Mouse (Mus musculus) small intestine, adult 2 months (tissue): ENCODE measurements around the gene Ick. TPM values are rescaled to one million over a fixed set of nuclear protein-coding genes. Genes with fewer than 3 reads are reported as not detected.

Source experiments
- H3K27ac ChIP-seq: fragments of 200-500 bp; 2 replicates; pipeline ENCODE4 v1.5.1; 2012; ENCODE audit warnings: low read depth, low read length, control low read depth, inconsistent platforms; ENCODE audit not compliant: insufficient read depth
- H3K27me3 ChIP-seq: fragments of 200-500 bp; 2 replicates; pipeline ENCODE4 v1.6.1; 2012; ENCODE audit warnings: mild to moderate bottlenecking, moderate library complexity, low read length, inconsistent platforms; ENCODE audit not compliant: control insufficient read depth, insufficient read depth
- H3K36me3 ChIP-seq: fragments of 200-500 bp; 2 replicates; pipeline ENCODE4 v1.6.1; 2012; ENCODE audit warnings: mild to moderate bottlenecking, low read length, control low read depth, inconsistent platforms; ENCODE audit not compliant: control insufficient read depth, insufficient read depth
- H3K4me1 ChIP-seq: fragments of 200-500 bp; 2 replicates; pipeline ENCODE4 v1.6.1; 2012; ENCODE audit warnings: low read length, inconsistent platforms, mixed read lengths; ENCODE audit not compliant: control insufficient read depth, insufficient read depth, insufficient read length
- H3K4me3 ChIP-seq: fragments of 200-500 bp; 2 replicates; pipeline ENCODE4 v1.5.1; 2012; ENCODE audit warnings: low read depth, mild to moderate bottlenecking, control low read depth, inconsistent platforms, low read length, moderate library complexity
- CTCF ChIP-seq: fragments of 200-500 bp; IDR thresholded peaks from 2 replicates; pipeline ENCODE4 v1.5.1; 2012; ENCODE audit warnings: low read depth, mild to moderate bottlenecking, control low read depth, inconsistent platforms, low read length, moderate library complexity, mixed read lengths; ENCODE audit not compliant: insufficient replicate concordance, insufficient read length; ENCODE audit errors: extremely low read depth
- POLR2A ChIP-seq: fragments of 200-500 bp; IDR thresholded peaks from 2 replicates; pipeline ENCODE4 v1.6.1; 2012; ENCODE audit warnings: low read depth, mild to moderate bottlenecking, control low read depth, inconsistent platforms, low read length, moderate library complexity
- WGBS: fragments of 180-500 bp; shearing (Covaris S2); methylation state at CpG from one replicate; pipeline ENCODE4 v1.1.7; 2018; 5-methylcytosine and 5-hydroxymethylcytosine counted together
- polyA plus RNA-seq: library from polyadenylated mRNA; depleted of rRNA; stranded (reverse); fragments of >200 nt; gene quantifications from 2 replicates; pipeline ENCODE4 v1.2.3, GENCODE M21; 2012

The Ick gene
- polyA plus RNA-seq, 1 experiment, result 19.8 TPM

GRCm38 (mm10) chr9:78089906-78090305 lies 19.1 kb upstream of the Ick start:
- Histone ChIP-seq H3K4me3 (no peak overlapping the region), H3K4me1 (no peaks in the 10 kb centered on the region), H3K27me3 (no peaks in the 10 kb centered on the region), H3K27ac (no peak overlapping the region), H3K36me3 (peaks cover 47% of the 10 kb centered on the region)
- TF ChIP-seq CTCF, result no peak
- TF ChIP-seq POLR2A, result no peak
- 95% methylated on average over 1 of the region's 1 CpGs for WGBS

DNA sequence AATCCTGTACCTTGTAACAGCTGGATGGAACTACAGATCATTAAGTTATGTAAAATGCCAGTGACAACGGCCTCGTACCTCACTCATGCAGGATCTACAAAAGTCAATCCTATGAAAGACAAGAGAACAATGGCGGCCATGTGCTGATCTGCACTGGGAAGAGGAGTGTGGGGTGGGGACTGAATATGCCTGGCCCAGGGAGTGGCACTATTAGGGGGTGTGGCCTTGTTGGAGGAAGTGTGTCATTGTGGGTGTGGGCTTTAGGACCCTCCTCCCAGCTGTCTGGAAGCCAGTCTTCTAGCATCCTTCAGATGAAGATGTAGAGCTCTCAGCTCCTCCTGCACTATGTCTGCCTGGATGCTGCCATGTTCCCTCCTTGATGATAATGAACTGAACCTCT lies 18.4 kb upstream of the Ick start:
- 93% methylated on average over 3 of the region's 3 CpGs for WGBS
- H3K4me3 ChIP-seq, result no peak overlapping the region
- no peak overlapping the region for H3K27ac ChIP-seq
- peaks cover 48% of the 10 kb centered on the region for H3K36me3 ChIP-seq
- H3K4me1 ChIP-seq, result peaks cover 2% of the 10 kb centered on the region; the same call in 1 of the 2 replicates
- H3K27me3 ChIP-seq, result no peaks in the 10 kb centered on the region
- no peak for TF ChIP-seq POLR2A
- TF ChIP-seq CTCF, result no peak

- WGBS, result 87% methylated on average over 12 of the region's 12 CpGs
- Histone ChIP-seq H3K36me3 (peaks cover 59% of the 10 kb centered on the region), H3K4me1 (peaks cover 2% of the 10 kb centered on the region; the same call in 1 of the 2 replicates), H3K4me3 (no peak overlapping the region), H3K27ac (no peak overlapping the region), H3K27me3 (no peaks in the 10 kb centered on the region)
- TF ChIP-seq CTCF, result no peak
- TF ChIP-seq POLR2A, result no peak
Observed at GRCm38 (mm10) chr9:78095686-78096085, 13.3 kb upstream of the Ick start.

DNA sequence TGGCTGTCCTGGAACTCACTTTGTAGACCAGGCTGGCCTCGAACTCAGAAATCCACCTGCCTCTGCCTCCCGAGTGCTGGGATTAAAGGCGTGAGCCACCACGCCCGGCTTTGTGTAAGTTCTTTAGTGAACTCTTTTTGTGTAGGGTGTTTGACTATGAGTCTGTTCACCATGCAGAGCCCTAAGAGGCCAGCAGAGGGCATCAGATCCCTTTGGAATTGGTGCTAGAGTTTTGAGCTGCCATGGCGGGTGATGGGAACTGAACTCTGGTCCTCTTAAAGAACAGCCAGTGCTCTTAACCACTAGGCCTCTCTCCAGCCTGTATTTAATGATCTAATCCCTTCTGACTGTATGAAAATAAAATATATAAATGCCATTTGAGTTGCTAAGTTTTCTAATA lies 12.6 kb upstream of the Ick start:
- peaks cover 2% of the 10 kb centered on the region; the same call in 1 of the 2 replicates for H3K4me1 ChIP-seq
- H3K36me3 ChIP-seq, result peaks cover 63% of the 10 kb centered on the region
- no peaks in the 10 kb centered on the region for H3K27me3 ChIP-seq
- TF ChIP-seq CTCF (peak; percentile 51; the same call in 1 of the 2 replicates), POLR2A (no peak)
- 91% methylated on average over 6 of the region's 6 CpGs for WGBS
- no peak overlapping the region for H3K27ac ChIP-seq
- no peak overlapping the region for H3K4me3 ChIP-seq

- no peaks in the 10 kb centered on the region for H3K27me3 ChIP-seq
- no peak overlapping the region for H3K27ac ChIP-seq
- no peak overlapping the region for H3K4me3 ChIP-seq
- peaks cover 49% of the 10 kb centered on the region for H3K36me3 ChIP-seq
- TF ChIP-seq POLR2A (no peak), CTCF (no peak)
- peaks cover 5% of the 10 kb centered on the region; the same call in 1 of the 2 replicates for H3K4me1 ChIP-seq
- WGBS, result 76% methylated on average over 5 of the region's 5 CpGs
Observed at GRCm38 (mm10) chr9:78100956-78101355, 8.0 kb upstream of the Ick start.

DNA sequence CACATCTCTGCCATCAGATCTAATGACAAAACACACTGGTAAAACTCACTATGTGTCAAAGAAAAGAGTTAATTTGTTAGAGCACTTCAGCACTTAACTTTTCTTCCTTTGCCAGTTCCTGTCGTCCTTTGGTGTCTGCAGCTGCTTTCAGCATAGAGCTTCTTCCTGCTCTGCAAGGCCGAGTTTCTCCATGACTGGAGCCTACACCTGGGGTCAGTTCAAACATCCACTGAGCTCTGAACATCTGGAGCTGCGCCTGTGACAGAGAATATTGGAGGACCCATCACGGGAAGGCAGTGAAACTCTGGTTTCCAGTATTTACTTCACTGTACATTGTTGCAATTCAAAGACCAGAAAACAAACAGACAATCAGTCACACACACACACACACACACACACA lies 7.6 kb upstream of the Ick start:
- H3K36me3 ChIP-seq, result peaks cover 47% of the 10 kb centered on the region
- TF ChIP-seq POLR2A (no peak), CTCF (no peak)
- H3K27ac ChIP-seq, result no peak overlapping the region
- peaks cover 6% of the 10 kb centered on the region; the same call in 1 of the 2 replicates for H3K4me1 ChIP-seq
- H3K4me3 ChIP-seq, result no peak overlapping the region
- 53% methylated on average over 4 of the region's 4 CpGs for WGBS
- H3K27me3 ChIP-seq, result no peaks in the 10 kb centered on the region

DNA sequence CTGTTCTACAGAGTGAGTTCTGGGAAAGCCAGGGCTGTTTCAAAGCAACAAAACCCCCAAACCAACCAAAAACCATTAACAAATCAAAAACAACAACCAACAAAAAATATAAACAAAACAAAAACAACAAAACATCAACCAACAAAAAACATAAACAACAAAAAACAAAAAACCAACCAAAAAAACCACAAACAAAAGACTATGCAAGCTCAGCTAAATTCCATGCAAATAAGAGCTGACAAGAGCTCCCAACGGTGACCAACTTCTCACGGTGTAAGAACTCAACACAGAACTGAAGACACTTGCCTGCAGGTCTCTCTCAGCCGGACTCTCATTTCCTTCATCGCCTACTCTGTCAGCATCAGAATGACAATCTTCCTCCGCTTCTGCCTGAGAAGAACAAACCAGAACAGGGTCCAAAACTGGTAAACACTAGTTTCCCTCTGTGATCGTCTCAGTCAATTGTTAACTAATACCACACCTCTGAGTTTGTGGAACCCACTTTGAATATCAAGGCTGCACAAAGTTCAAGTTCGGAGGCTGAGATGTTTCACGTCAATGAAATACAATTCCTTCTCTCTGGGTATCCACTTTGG lies 4.9 kb upstream of the Ick start:
- Histone ChIP-seq H3K4me3 (no peak overlapping the region; the same call in 1 of the 2 replicates), H3K4me1 (peaks cover 10% of the 10 kb centered on the region; the same call in 1 of the 2 replicates), H3K27ac (peak overlapping the region; percentile 66), H3K36me3 (peaks cover 27% of the 10 kb centered on the region), H3K27me3 (no peaks in the 10 kb centered on the region)
- no peak for TF ChIP-seq POLR2A
- no peak for TF ChIP-seq CTCF
- WGBS, result 41% methylated on average over 8 of the region's 8 CpGs
